Mouse (Mus musculus): ENCODE measurements around the gene Hlcs.

GRCm38 (mm10) chr16:94307526-94307925 lies 5.8 kb downstream of the Hlcs start:
- no peak for TF ChIP-seq CTCF (IDR thresholded peaks at IDR 0.05; ENCODE audit: low read depth)
- no peak for TF ChIP-seq EP300 (IDR thresholded peaks at IDR 0.05; ENCODE audit: low read depth)
